Mouse (Mus musculus): Measurements from ENCODE around the gene Prmt1. TPM values are rescaled to one million over a fixed set of nuclear protein-coding genes. Genes with fewer than 3 reads are reported as not detected.

Gene Prmt1
- polyA plus RNA-seq, 1 experiment from 2014 or later, result 186 TPM

- no peak for ATAC-seq (ENCODE audit: insufficient number of reproducible peaks, insufficient read depth, low FRiP score, low read depth)
- Histone ChIP-seq H3K9ac (replicated peaks; ENCODE audit: low read depth, low read length) (no peak within 1 kb of the TSS), H3K27me3 (ENCODE audit: control insufficient read depth, insufficient read depth, low read length) (no peaks in the 10 kb centered on the region), H3K4me1 (ENCODE audit: control insufficient read depth, insufficient read depth, low read length) (no peaks in the 10 kb centered on the region), H3K27ac (ENCODE audit: low read length) (no peak within 1 kb of the TSS), H3K4me3 (ENCODE audit: low read depth, low read length) (no peak within 1 kb of the TSS), H3K4me2 (replicated peaks; ENCODE audit: low read depth, low read length) (no peak within 1 kb of the TSS), H3K36me3 (ENCODE audit: control insufficient read depth, insufficient read depth, low read length) (no peaks in the 10 kb centered on the region), H3K9me3 (ENCODE audit: control insufficient read depth, low read depth, low read length) (no peaks in the 10 kb centered on the region)
- WGBS, result 78% methylated on average over 7 of the region's 7 CpGs
Measured at GRCm38 (mm10) chr7:44942904-44943303, 43.5 kb downstream of the Prmt1 start, which contains the start of gene Tsks. TSS of gene Tsks (plus strand) at chr7:44943204.

- Histone ChIP-seq H3K27ac (ENCODE audit: low read length) (no peak overlapping the region), H3K9ac (replicated peaks; ENCODE audit: low read depth, low read length) (no peak overlapping the region), H3K4me1 (ENCODE audit: control insufficient read depth, insufficient read depth, low read length) (no peaks in the 10 kb centered on the region), H3K4me2 (replicated peaks; ENCODE audit: low read depth, low read length) (no peak overlapping the region), H3K9me3 (ENCODE audit: control insufficient read depth, low read depth, low read length) (peaks cover 5% of the 10 kb centered on the region; the same call in 1 of the 2 replicates), H3K27me3 (ENCODE audit: control insufficient read depth, insufficient read depth, low read length) (no peaks in the 10 kb centered on the region), H3K36me3 (ENCODE audit: control insufficient read depth, insufficient read depth, low read length) (no peaks in the 10 kb centered on the region), H3K4me3 (ENCODE audit: low read depth, low read length) (no peak overlapping the region)
- ATAC-seq (ENCODE audit: insufficient number of reproducible peaks, insufficient read depth, low FRiP score, low read depth), result no peak
- WGBS, result 88% methylated on average over 4 of the region's 4 CpGs
Measured at GRCm38 (mm10) chr7:44938680-44939079, 47.7 kb downstream of the Prmt1 start.

GRCm38 (mm10) chr7:44929204-44930151 lies 56.9 kb downstream of the Prmt1 start, which contains the start of gene Ap2a1:
TSS of gene Ap2a1 (minus strand) at chr7:44929496.
- ATAC-seq (ENCODE audit: insufficient number of reproducible peaks, insufficient read depth, low FRiP score, low read depth), result peak; percentile 98
- no peaks in the 10 kb centered on the region for H3K27me3 ChIP-seq (ENCODE audit: control insufficient read depth, insufficient read depth, low read length)
- no peaks in the 10 kb centered on the region; the same call in 1 of the 2 replicates for H3K36me3 ChIP-seq (ENCODE audit: control insufficient read depth, insufficient read depth, low read length)
- under 1% methylated on average over 84 of the region's 84 CpGs for WGBS
- peak within 1 kb of the TSS; percentile 91 for H3K27ac ChIP-seq (ENCODE audit: low read length)
- no peaks in the 10 kb centered on the region for H3K9me3 ChIP-seq (ENCODE audit: control insufficient read depth, low read depth, low read length)
- peaks cover 15% of the 10 kb centered on the region for H3K4me1 ChIP-seq (ENCODE audit: control insufficient read depth, insufficient read depth, low read length)
- H3K4me3 ChIP-seq (ENCODE audit: low read depth, low read length), result peak within 1 kb of the TSS; percentile 96
- peak within 1 kb of the TSS; percentile 64 for H3K4me2 ChIP-seq (replicated peaks; ENCODE audit: low read depth, low read length)
- peak within 1 kb of the TSS; percentile 90 for H3K9ac ChIP-seq (replicated peaks; ENCODE audit: low read depth, low read length)

- Histone ChIP-seq H3K36me3 (ENCODE audit: control insufficient read depth, insufficient read depth, low read length) (peaks cover 4% of the 10 kb centered on the region; the same call in 1 of the 2 replicates), H3K27ac (ENCODE audit: low read length) (no peak overlapping the region), H3K9me3 (ENCODE audit: control insufficient read depth, low read depth, low read length) (no peaks in the 10 kb centered on the region), H3K4me2 (replicated peaks; ENCODE audit: low read depth, low read length) (peak overlapping the region; percentile 64), H3K9ac (replicated peaks; ENCODE audit: low read depth, low read length) (peak overlapping the region; percentile 90), H3K4me1 (ENCODE audit: control insufficient read depth, insufficient read depth, low read length) (peaks cover 15% of the 10 kb centered on the region), H3K27me3 (ENCODE audit: control insufficient read depth, insufficient read depth, low read length) (no peaks in the 10 kb centered on the region), H3K4me3 (ENCODE audit: low read depth, low read length) (peak overlapping the region; percentile 96)
- ATAC-seq (ENCODE audit: insufficient number of reproducible peaks, insufficient read depth, low FRiP score, low read depth), result no peak
- 0% methylated on average over 1 of the region's 1 CpGs for WGBS
Measured at GRCm38 (mm10) chr7:44928570-44928969, 57.8 kb downstream of the Prmt1 start.

Small RNA genes lying within 50 kb of the gene (microRNA-seq; reads per million reads assigned to microRNA genes)
- gene Mir7054, result 0.78 reads per million

Other genes with a start within 250 kb of the Prmt1 start
- 32.9 and 34.7 TPM in 2 replicates for gene Vrk3, start 238.2 kb downstream of the Prmt1 start, polyA plus RNA-seq (2014; fragmentation: Nextera tagmentation; extraction: Ambion mirVana)
- gene Zfp473, start 235.5 kb downstream of the Prmt1 start, polyA plus RNA-seq (2014; fragmentation: Nextera tagmentation; extraction: Ambion mirVana), result 1.9 and 3.0 TPM in 2 replicates
- 54.2 and 56.6 TPM in 2 replicates for gene Nup62, start 170.5 kb downstream of the Prmt1 start, polyA plus RNA-seq (2014; fragmentation: Nextera tagmentation; extraction: Ambion mirVana)
- gene Il4i1, start 170.2 kb downstream of the Prmt1 start, polyA plus RNA-seq (2014; fragmentation: Nextera tagmentation; extraction: Ambion mirVana), result 1.2 and 3.0 TPM in 2 replicates
- gene Atf5, start 169.9 kb downstream of the Prmt1 start, polyA plus RNA-seq (2014; fragmentation: Nextera tagmentation; extraction: Ambion mirVana), result 3.1 and 4.4 TPM in 2 replicates
- 43.6 and 54.9 TPM in 2 replicates for gene Akt1s1, start 137.6 kb downstream of the Prmt1 start, polyA plus RNA-seq (2014; fragmentation: Nextera tagmentation; extraction: Ambion mirVana)
- gene Tbc1d17, start 137.5 kb downstream of the Prmt1 start, polyA plus RNA-seq (2014; fragmentation: Nextera tagmentation; extraction: Ambion mirVana), result 64.6 and 71.8 TPM in 2 replicates
- gene Pnkp, start 129.4 kb downstream of the Prmt1 start, polyA plus RNA-seq (2014; fragmentation: Nextera tagmentation; extraction: Ambion mirVana), result 25.7 and 30.0 TPM in 2 replicates
- 377 and 384 TPM in 2 replicates for gene Ptov1, start 116.8 kb downstream of the Prmt1 start, polyA plus RNA-seq (2014; fragmentation: Nextera tagmentation; extraction: Ambion mirVana)
- 65.2 and 79.4 TPM in 2 replicates for gene Med25, start 93.9 kb downstream of the Prmt1 start, polyA plus RNA-seq (2014; fragmentation: Nextera tagmentation; extraction: Ambion mirVana)
- 25.8 and 26.4 TPM in 2 replicates for gene Fuz, start 90.5 kb downstream of the Prmt1 start, polyA plus RNA-seq (2014; fragmentation: Nextera tagmentation; extraction: Ambion mirVana)
- gene Ap2a1, start 57.1 kb downstream of the Prmt1 start, polyA plus RNA-seq (2014; fragmentation: Nextera tagmentation; extraction: Ambion mirVana), result 67.3 and 72.1 TPM in 2 replicates
- 0.17 TPM in 2 replicates for gene Tsks, start 43.4 kb downstream of the Prmt1 start, polyA plus RNA-seq (2014; fragmentation: Nextera tagmentation; extraction: Ambion mirVana)
- gene Cpt1c, start 11.7 kb downstream of the Prmt1 start, polyA plus RNA-seq (2014; fragmentation: Nextera tagmentation; extraction: Ambion mirVana), result 24.7 and 25.0 TPM in 2 replicates
- gene Irf3, start 11.1 kb upstream of the Prmt1 start, polyA plus RNA-seq (2014; fragmentation: Nextera tagmentation; extraction: Ambion mirVana), result 89.2 and 96.0 TPM in 2 replicates
- gene Bcl2l12, start 12.1 kb upstream of the Prmt1 start, polyA plus RNA-seq (2014; fragmentation: Nextera tagmentation; extraction: Ambion mirVana), result 60.6 and 62.9 TPM in 2 replicates
- 48.9 and 49.8 TPM in 2 replicates for gene Scaf1, start 29.8 kb upstream of the Prmt1 start, polyA plus RNA-seq (2014; fragmentation: Nextera tagmentation; extraction: Ambion mirVana)
- 71.0 and 75.0 TPM in 2 replicates for gene Rras, start 31.4 kb upstream of the Prmt1 start, polyA plus RNA-seq (2014; fragmentation: Nextera tagmentation; extraction: Ambion mirVana)
- 13.7 and 17.8 TPM in 2 replicates for gene Prr12, start 66.3 kb upstream of the Prmt1 start, polyA plus RNA-seq (2014; fragmentation: Nextera tagmentation; extraction: Ambion mirVana)
- 58.9 and 63.6 TPM in 2 replicates for gene Nosip, start 75.9 kb upstream of the Prmt1 start, polyA plus RNA-seq (2014; fragmentation: Nextera tagmentation; extraction: Ambion mirVana)
- gene Prrg2, start 76.1 kb upstream of the Prmt1 start, polyA plus RNA-seq (2014; fragmentation: Nextera tagmentation; extraction: Ambion mirVana), result 20.7 and 20.9 TPM in 2 replicates
- gene Rcn3, start 105.7 kb upstream of the Prmt1 start, polyA plus RNA-seq (2014; fragmentation: Nextera tagmentation; extraction: Ambion mirVana), result 418 and 432 TPM in 2 replicates
- gene Fcgrt, start 117.3 kb upstream of the Prmt1 start, polyA plus RNA-seq (2014; fragmentation: Nextera tagmentation; extraction: Ambion mirVana), result 78.6 and 79.9 TPM in 2 replicates
- 1,682 and 1,777 TPM in 2 replicates for gene Rps11, start 137.9 kb upstream of the Prmt1 start, polyA plus RNA-seq (2014; fragmentation: Nextera tagmentation; extraction: Ambion mirVana)
- gene Rpl13a, start 142.2 kb upstream of the Prmt1 start, polyA plus RNA-seq (2014; fragmentation: Nextera tagmentation; extraction: Ambion mirVana), result 1,622 and 1,649 TPM in 2 replicates
- 0.65 and 0.83 TPM in 2 replicates for gene Gm45713, start 149.7 kb upstream of the Prmt1 start, polyA plus RNA-seq (2014; fragmentation: Nextera tagmentation; extraction: Ambion mirVana)
- gene Flt3l, start 149.9 kb upstream of the Prmt1 start, polyA plus RNA-seq (2014; fragmentation: Nextera tagmentation; extraction: Ambion mirVana), result 2.1 and 2.9 TPM in 2 replicates
- gene Pih1d1, start 167.7 kb upstream of the Prmt1 start, polyA plus RNA-seq (2014; fragmentation: Nextera tagmentation; extraction: Ambion mirVana), result 103 and 114 TPM in 2 replicates
- 43.4 and 54.1 TPM in 2 replicates for gene Aldh16a1, start 168.0 kb upstream of the Prmt1 start, polyA plus RNA-seq (2014; fragmentation: Nextera tagmentation; extraction: Ambion mirVana)
- gene Slc17a7, start 177.4 kb upstream of the Prmt1 start, polyA plus RNA-seq (2014; fragmentation: Nextera tagmentation; extraction: Ambion mirVana), result 0.20 TPM in 1 of 2 replicates, not detected in the other
- not detected in 2 replicates for gene Gfy, start 193.0 kb upstream of the Prmt1 start, polyA plus RNA-seq (2014; fragmentation: Nextera tagmentation; extraction: Ambion mirVana)
- not detected in 2 replicates for gene Pth2, start 194.4 kb upstream of the Prmt1 start, polyA plus RNA-seq (2014; fragmentation: Nextera tagmentation; extraction: Ambion mirVana)
- gene Ccdc155, start 218.3 kb upstream of the Prmt1 start, polyA plus RNA-seq (2014; fragmentation: Nextera tagmentation; extraction: Ambion mirVana), result 0.22 and 0.55 TPM in 2 replicates
- gene Dkkl1, start 225.6 kb upstream of the Prmt1 start, polyA plus RNA-seq (2014; fragmentation: Nextera tagmentation; extraction: Ambion mirVana), result 0.45 and 1.2 TPM in 2 replicates
- 155 and 167 TPM in 2 replicates for gene Tead2, start 229.2 kb upstream of the Prmt1 start, polyA plus RNA-seq (2014; fragmentation: Nextera tagmentation; extraction: Ambion mirVana)